9 mouse cellular contexts compared by ENCODE assay signal in the genomic region with DNA sequence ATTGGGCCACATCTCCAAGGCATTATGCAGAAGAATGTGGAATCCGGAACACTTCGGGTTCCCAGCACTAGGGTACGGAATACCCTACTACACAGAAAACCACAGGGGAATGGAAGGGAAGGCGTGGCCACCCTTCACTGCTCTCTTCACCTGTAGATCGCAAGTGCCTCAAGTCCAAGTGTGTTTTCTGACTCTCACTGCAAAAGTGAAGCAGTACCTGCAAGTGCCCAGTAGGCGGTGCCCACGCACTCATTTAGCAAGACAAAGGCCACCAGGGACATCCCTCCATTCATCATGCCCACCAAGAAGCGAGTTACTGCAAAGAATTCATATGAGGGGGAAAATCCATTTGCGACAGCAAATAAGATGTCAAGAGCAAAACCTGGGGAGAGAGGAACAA. TPM values are rescaled to one million over a fixed set of nuclear protein-coding genes. Genes with fewer than 3 reads are reported as not detected.
DNase-seq lines count a peak whose midpoint lies in the region; ATAC-seq and TF ChIP-seq lines count a peak whose summit lies in the region.
"Had no signal": no experiment of that assay in that cellular context is flagged by ENCODE, and none has a peak within 500 bp of the region (broad histone marks: within the 10 kb centered on the region; RNA-seq: fewer than 3 reads in every experiment).

No protein-coding gene starts in this region.

- peak; percentile 91 for TF ChIP-seq CTCF in brain, embryonic 14.5 days (IDR thresholded peaks at IDR 0.05; ENCODE audit: borderline replicate concordance, extremely low read depth, insufficient read depth, insufficient read length)

- no peak overlapping the region for H3K4me3 ChIP-seq in forebrain, embryonic 10.5 days

- no peaks in the 10 kb centered on the region for H3K9me3 ChIP-seq in forebrain, embryonic 10.5 days

- DNase-seq in MEL-GATA-1-ER (ENCODE audit: extremely low read depth, low read depth), result peak; percentile 68
- peak; percentile 97 for DNase-seq in brain, embryonic 14.5 days (ENCODE audit: low read depth)
- peak; percentile 61 for DNase-seq in forebrain, embryonic 10.5 days (ENCODE audit: extremely low spot score, low spot score)
- DNase-seq in heart, postnatal 4 days, result peak; percentile 85
- peak; percentile 73 to 81 for DNase-seq in layer of hippocampus, postnatal 10 days (ENCODE audit: low spot score in 2 of 2)
- DNase-seq in right cerebral cortex, postnatal 10 days (ENCODE audit: low spot score in 2 of 2), result peak; percentile 81 to 83
- peak; percentile 37 to 57 for DNase-seq in urinary bladder, postnatal 36 days (ENCODE audit: low spot score in 2 of 2)

- ATAC-seq in megakaryocyte, adult 5-6 weeks (ENCODE audit: poor library complexity, severe bottlenecking), result peak; percentile 79

- H3K4me1 ChIP-seq in forebrain, embryonic 10.5 days, result no peaks in the 10 kb centered on the region

- H3K27ac ChIP-seq in forebrain, embryonic 10.5 days, result no peak overlapping the region
- H3K27ac ChIP-seq: macrophage had no signal

- H3K36me3 ChIP-seq in forebrain, embryonic 10.5 days (replicated peaks), result no peaks in the 10 kb centered on the region

- peaks cover 4% of the 10 kb centered on the region; the same call in 1 of the 2 replicates for H3K27me3 ChIP-seq in forebrain, embryonic 10.5 days (ENCODE audit: poor library complexity, severe bottlenecking)

- TF ChIP-seq POLR2A in brain, embryonic 14.5 days (IDR thresholded peaks at IDR 0.05; ENCODE audit: borderline replicate concordance, extremely low read depth, insufficient read depth, insufficient read length, poor library complexity, severe bottlenecking), result no peak

- WGBS in forebrain, embryonic 10.5 days, result 26% methylated on average over 9 of the region's 9 CpGs

RNA-seq across cellular contexts. Expression of a gene that starts 27.4 kb away (rescaled TPM):
- polyA plus RNA-seq in brain, embryonic 14.5 days (2012; rRNA removed), result 11.5 and 15.9 TPM in 2 replicates
- 2.6 and 3.7 TPM in 2 replicates for polyA plus RNA-seq in forebrain, embryonic 10.5 days (2016; fragmentation: Nextera tagmentation; extraction: Ambion mirVana)
- 1 to 10 TPM; 8.4 to 8.8 TPM for total RNA-seq in heart, postnatal 4 days (2021)
- 10 to 100 TPM; 13.2 to 16.6 TPM for total RNA-seq in layer of hippocampus, postnatal 10 days (2021)
- total RNA-seq in megakaryocyte, adult 5-6 weeks (2015), result 33.2 and 36.1 TPM in 2 replicates
- 17.2 and 22.8 TPM in 2 replicates for total RNA-seq in megakaryocyte, adult 5-6 weeks (2017)

RNA-seq across cellular contexts. Expression of a gene that starts 48.1 kb away (rescaled TPM):
- polyA plus RNA-seq in brain, embryonic 14.5 days (2012; rRNA removed), result 0.51 and 0.55 TPM in 2 replicates
- polyA plus RNA-seq in forebrain, embryonic 10.5 days (2016; fragmentation: Nextera tagmentation; extraction: Ambion mirVana), result 0.85 and 1.1 TPM in 2 replicates
- under 1 TPM; 0.25 to 0.26 TPM for total RNA-seq in heart, postnatal 4 days (2021)
- under 1 TPM; 0.18 to 0.30 TPM for total RNA-seq in layer of hippocampus, postnatal 10 days (2021)
- total RNA-seq in megakaryocyte, adult 5-6 weeks (2015), result not detected in 2 replicates
- not detected in 2 replicates for total RNA-seq in megakaryocyte, adult 5-6 weeks (2017)

Comparison
In these comparisons a context has a peak if more than half of its experiments do, and no peak if none do; other contexts are left out.
1. DNase-seq: peak in every context shown above with its lines; median percentile 97 in brain, embryonic 14.5 days; 85 in heart, postnatal 4 days; 82 in right cerebral cortex, postnatal 10 days; 77 in layer of hippocampus, postnatal 10 days; 68 in MEL-GATA-1-ER; 61 in forebrain, embryonic 10.5 days; 47 in urinary bladder, postnatal 36 days.